Mouse (Mus musculus) brain, embryonic 14.5 days (tissue): Measurements from ENCODE around the gene Strn4. TPM values are rescaled to one million over a fixed set of nuclear protein-coding genes. Genes with fewer than 3 reads are reported as not detected.

ENCODE experiments used
- DNase-seq: peaks from one replicate; pipeline ENCODE4 v3.0.0-alpha.2; 2011; ENCODE audit warnings: low read depth
- CTCF ChIP-seq: fragments of 200-500 bp; IDR thresholded peaks from 2 replicates; pipeline ENCODE4 v1.5.1; 2012; ENCODE audit warnings: inconsistent platforms, mild to moderate bottlenecking, moderate library complexity, borderline replicate concordance; ENCODE audit not compliant: insufficient read depth, insufficient read length; ENCODE audit errors: extremely low read depth
- POLR2A ChIP-seq: fragments of 200-500 bp; IDR thresholded peaks from 2 replicates; pipeline ENCODE4 v1.6.1; 2012; ENCODE audit warnings: mild to moderate bottlenecking, inconsistent platforms, borderline replicate concordance; ENCODE audit not compliant: poor library complexity, insufficient read depth, insufficient read length, severe bottlenecking; ENCODE audit errors: extremely low read depth
- polyA plus RNA-seq: library from polyadenylated mRNA; depleted of rRNA; stranded (reverse); fragments of >200 nt; gene quantifications from 2 replicates; pipeline ENCODE4 v1.2.3, GENCODE M21; 2012; rRNA removed

Strn4 gene
- 306 and 379 TPM in 2 replicates for polyA plus RNA-seq

DNA sequence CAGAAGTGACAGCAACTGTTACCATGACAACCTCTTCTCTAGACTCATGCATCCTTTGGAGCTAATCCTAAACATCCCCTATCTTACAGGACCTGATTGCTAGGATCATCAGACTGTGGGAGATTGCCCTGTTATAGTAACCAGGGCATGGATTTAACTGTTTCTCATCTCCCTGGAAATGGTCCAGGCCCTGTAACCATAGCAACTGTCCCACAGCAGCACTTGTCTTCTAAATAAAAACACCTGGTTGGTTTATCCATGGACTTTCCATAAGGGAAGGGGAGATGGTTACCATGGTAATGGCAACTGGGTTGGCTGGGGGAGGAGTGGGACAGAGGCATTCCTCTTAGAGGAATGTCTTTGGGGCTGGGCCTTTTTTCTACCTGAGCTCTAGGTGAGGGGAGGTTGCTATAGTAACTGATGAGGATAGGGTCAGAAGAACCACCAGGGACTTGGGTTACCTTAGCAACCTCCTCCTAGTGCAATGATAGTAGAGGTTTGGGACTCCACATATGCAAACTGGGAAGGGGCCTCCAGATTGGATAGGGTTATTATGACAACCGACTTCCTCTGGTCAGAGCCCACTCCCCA is at the start of gene Strn4:
Strn4 (plus strand) TSS at position 539 of the 591 bp plus-strand sequence.
- TF ChIP-seq POLR2A (no peak), CTCF (no peak)
- peak; percentile 96 for DNase-seq

DNA sequence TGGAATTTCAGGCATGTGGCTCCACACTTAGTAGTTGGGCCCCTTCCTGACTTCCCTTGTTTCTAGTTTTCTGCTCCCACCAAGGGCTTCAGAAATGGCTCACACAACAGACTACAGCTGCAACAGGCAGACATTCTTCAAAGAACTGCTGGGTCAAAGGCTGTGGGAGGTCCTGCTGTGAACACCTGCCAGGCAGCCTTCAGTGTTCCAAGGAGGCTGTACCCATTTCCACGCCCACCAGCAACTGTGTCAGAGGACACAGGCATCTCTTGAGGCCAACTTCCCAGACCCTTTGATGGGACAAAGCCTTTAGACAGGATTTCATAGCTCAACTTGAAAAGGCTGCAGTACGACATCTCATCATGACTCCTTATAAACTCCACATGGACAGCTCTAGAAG is 49.2 kb upstream of the Strn4 start:
- DNase-seq, result no peak
- no peak for TF ChIP-seq CTCF
- TF ChIP-seq POLR2A, result no peak

DNA sequence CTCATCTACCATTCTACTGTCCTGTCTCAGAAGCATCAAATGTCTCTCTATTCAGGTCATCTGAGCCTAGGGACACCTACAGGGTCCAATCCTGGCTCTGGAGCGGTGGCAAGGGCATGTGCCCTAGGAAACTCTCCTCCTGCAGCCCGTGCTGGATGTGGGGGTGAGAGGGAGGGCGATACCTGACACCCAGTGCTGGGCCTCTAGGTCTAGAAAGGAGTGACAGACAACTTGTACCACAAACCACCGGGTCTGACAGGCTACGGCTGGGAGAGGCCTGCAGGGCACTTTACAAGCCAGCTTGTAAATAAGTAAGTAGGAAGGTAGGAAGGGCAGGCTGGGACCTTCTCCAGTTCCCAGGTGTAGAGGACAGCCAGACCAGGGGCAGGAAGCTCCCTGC is 39.8 kb upstream of the Strn4 start:
- no peak for TF ChIP-seq CTCF
- TF ChIP-seq POLR2A, result no peak
- DNase-seq, result no peak

DNA sequence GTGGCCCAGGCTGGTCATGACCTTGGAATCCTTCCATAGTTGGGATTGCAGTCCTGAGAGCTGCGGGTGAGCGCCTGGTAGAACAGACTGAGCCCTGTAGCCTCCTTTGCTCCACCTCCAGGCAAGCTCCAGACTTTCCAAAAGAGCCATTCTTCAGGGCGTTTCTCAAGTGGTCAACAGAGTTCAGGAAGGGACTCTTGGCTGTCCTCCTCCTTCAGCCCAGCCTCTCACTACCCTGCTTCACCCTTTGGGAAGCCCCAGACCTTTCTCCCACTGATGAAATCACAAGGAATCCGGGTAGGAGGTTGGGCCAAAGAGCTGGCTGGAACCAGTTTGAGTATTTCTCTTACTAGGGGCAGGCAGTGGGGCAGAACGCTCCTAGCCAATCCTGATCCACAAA is 35.6 kb upstream of the Strn4 start:
- no peak for TF ChIP-seq CTCF
- no peak for TF ChIP-seq POLR2A
- DNase-seq, result no peak

DNA sequence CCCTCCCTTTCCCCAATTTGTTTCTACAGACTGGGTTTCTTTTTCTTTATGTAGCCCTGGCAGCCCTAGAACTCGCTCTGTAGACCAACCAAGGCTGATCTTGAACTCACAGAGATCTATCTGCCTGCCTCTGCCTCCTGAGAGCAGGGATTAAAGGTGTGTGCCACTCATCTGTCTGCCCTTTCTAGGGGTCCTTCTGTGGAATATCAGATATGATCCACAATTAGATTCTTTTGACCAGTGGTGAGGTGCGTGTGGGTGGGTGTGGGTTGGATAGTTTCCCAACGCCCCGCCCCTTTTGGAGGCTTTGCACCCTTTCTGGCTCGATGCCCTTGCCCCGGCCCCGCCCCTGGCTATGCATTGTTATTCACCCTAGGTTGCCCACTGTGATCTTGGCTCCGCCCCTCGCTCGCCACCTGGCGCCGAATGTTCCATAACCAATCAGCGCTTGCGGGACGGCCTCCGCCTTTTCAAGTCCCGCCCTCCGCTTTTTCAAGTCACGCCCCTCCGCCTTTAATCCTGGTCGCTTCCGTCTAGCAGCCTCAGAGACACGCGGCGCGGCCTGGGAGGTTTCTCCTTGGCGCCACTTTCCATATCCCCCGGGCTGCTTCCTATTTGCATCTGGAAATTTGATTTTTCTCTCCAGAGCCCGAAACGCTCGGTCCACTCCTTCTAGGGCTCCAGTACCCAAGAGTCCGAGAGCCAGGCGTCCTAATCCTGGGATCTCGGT is 34.7 kb upstream of the Strn4 start, which contains the start of gene Slc1a5:
Slc1a5 (plus strand) TSS at position 516 of the 730 bp plus-strand sequence.
- peak; percentile 96 for DNase-seq
- TF ChIP-seq CTCF, result no peak
- TF ChIP-seq POLR2A, result peak; percentile 67; the same call in 1 of the 2 replicates

DNA sequence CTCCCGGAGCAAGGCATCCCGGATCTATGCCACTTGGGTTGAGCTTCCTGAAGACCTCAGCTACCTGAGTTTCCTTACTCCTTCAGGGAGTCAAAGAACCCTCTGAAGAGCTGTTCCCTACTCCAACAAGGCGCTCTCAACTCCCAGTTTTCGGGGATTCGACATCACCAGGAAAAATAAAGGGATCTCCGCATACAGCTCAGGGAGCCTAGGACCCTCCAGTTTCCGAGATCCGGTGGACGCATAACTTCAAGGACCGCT is 34.2 kb upstream of the Strn4 start:
- peak; percentile 44 for DNase-seq

DNA sequence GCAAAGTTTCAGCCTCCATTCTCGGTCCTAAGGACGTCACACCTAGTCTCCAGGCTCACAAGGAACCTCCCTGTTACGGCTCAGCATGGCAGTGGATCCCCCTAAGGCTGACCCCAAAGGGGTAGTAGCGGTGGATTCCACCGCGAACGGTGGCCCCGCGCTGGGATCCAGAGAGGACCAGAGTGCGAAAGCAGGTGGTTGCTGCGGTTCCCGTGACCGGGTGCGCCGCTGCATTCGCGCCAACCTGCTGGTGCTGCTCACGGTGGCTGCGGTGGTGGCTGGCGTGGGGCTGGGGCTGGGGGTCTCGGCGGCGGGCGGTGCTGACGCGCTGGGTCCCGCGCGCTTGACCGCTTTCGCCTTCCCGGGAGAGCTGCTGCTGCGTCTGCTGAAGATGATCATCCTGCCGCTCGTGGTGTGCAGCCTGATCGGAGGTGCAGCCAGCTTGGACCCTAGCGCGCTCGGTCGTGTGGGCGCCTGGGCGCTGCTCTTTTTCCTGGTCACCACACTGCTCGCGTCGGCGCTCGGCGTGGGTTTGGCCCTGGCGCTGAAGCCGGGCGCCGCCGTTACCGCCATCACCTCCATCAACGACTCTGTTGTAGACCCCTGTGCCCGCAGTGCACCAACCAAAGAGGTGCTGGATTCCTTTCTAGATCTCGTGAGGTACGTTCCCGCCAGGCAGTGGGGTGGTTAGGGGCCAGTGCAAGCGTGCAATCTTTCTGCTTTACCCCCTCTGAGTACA is 33.7 kb upstream of the Strn4 start:
- TF ChIP-seq CTCF, result no peak
- TF ChIP-seq POLR2A, result no peak
- DNase-seq, result peak; percentile 33

More for the DNA sequence above, 34.2 kb upstream of the Strn4 start:
- no peak for TF ChIP-seq POLR2A
- TF ChIP-seq CTCF, result no peak

DNA sequence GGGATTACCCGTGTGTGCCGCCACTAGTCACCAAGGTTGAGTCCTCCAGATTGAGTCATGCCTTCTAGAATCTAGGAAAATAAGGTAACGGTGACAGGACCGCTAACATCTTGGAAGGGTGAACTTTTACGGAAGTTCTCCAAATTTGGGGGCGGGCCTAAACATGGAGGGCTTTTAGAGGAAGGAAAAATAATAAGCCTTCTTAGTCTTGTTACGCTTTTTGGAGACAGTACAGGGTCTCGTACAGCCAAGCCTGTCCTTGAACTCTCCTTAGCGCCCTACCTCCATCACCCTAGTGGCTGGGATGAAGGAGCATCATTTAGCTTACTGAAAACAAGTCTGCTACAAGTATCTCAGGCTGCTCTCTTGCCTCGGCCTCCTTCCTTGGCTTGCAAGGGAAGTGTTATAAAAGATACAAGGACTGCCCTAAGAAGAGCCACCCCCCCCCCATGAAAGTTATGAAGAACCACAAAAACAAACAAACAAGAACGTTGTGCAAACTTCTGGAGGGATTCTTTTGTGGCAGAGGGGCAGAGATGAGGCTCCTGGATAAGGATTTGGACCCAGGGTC is 33.0 kb upstream of the Strn4 start:
- no peak for DNase-seq
- TF ChIP-seq POLR2A (no peak), CTCF (no peak)

DNA sequence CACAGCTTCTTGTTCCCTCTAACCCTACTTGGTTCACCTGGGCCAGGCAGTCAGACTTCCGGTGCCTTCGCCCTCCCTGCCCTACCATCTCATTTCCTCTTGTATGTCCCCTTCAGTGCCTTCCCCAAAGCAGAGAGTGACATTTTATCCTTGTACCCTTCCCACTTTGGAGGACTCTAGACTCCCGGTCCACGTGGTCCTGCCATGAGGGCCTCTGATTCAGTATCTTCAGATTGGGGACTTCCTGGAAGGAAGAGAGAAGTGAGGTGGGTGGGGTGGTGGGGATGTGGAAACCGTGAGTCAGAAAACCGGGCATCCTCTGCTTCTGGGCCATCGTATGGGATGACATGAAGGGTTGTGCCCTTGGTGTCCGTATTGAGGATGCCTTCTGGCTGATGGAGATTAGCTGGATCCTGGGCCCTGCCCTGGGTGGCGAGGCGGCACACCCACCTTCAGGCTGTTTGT is 32.4 kb upstream of the Strn4 start:
- TF ChIP-seq CTCF (no peak), POLR2A (no peak)
- DNase-seq, result no peak

DNA sequence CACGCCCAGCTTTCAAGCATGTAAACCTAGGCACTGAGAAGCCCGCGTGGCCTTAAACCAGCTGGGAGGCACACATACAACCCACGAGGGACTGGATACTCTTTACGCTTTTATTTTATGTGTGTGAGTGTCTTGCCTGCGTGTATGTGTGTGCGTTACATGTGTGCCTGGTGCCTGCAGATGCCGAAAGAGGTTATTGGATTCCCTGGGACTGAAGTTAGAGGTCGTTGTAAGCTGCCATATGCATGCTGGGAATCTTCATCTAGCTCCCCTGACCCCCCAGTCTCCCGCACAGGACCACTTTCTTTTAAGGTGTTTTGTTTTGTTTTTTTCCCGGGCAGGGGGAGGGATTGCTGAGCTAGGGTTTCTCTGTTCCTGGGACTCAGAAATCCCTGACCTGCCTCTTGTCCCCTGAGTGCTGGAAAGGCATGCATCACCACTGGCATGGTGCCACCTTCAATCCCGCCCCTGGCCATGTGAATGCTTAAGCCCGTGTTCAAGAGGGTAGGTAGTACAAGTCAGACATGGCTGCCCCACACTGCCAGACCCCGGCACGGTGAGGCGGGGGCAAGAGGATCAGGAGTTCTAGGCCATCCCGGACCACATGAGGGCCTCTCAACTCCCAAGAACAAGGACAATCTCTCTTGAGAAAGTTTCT is 31.8 kb upstream of the Strn4 start:
- peak; percentile 62 for DNase-seq
- TF ChIP-seq POLR2A, result no peak
- TF ChIP-seq CTCF, result no peak

DNA sequence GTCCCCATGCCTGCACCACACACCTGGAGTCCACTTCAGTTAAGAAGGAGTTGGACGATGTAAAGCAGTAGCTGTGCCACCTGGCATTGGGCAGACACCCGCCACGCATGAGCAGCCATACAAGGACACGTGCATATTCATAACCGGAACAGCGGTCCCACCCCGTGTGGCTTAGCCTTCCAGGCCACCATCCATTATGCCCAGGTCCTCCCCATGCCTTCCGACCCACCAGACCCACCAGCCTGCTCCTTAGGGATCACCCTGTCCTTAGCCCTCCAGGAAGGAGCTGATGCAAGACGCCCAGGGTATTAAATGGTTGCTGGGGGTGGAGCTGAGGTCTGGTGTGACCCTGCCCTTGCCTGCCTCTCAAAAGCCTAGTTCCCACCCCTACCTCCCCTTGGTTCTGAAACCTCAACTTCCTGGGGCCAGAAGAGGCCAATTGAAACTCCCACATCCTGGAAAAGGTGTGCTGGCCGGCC is 31.2 kb upstream of the Strn4 start:
- TF ChIP-seq POLR2A, result no peak
- no peak for DNase-seq

DNA sequence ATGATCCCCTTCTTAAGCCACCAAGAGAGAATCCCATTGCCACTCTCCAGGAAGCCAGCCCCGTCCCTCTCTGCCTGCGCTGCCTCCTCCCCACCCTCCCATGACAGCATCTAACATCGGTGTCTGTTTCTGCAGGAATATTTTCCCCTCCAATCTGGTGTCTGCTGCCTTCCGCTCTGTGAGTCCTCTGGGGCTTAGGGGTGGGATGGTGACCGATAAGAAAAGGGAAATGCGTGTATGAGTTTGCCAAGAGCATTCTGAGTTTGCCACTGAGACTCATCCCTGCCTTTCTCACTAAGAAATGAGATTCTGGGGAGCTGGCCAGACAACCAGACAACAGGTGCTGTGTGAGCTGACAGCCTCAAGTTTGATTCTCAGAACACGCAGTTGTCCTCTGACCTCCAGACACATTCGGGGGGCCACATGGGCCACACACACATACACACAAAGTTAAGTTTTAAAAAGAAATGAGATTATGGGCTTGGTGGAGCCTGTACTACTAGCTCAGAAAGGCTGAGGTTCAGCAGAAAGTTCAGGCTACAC is 30.1 kb upstream of the Strn4 start:
- no peak for DNase-seq
- TF ChIP-seq POLR2A, result no peak
- TF ChIP-seq CTCF, result no peak
